33 mouse cellular contexts compared by ENCODE assay signal in the genomic region with DNA sequence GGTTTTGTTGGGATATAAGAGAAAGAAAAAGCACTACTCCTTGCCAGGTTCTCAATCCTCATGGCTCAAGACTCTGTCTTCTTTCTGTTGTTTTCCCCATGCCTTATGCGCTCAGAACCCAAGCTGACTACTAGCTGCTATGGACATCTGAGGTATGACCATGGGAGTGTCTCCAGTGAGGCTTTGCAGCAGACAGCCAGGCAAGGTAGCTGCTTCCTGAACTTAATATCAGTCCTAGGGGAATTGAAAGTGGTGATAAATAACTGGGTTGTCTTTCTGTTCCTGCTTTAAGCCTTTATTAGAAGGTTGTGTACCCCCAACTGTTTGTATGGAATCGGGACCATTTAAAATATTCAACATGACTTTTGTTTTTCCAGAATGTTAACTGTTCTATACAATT.
"Had no signal": no experiment of that assay in that cellular context is flagged by ENCODE, and none has a peak within 500 bp of the region (broad histone marks: within the 10 kb centered on the region; RNA-seq: fewer than 3 reads in every experiment).

No protein-coding gene starts in this region.

- H3K27me3 ChIP-seq: heart, embryonic 12.5 days; heart, embryonic 13.5 days; heart, embryonic 15.5 days; intestine, embryonic 15.5 days had no signal

- H3K9ac ChIP-seq: heart, embryonic 12.5 days; heart, embryonic 13.5 days; heart, embryonic 15.5 days; hindbrain, embryonic 12.5 days; hindbrain, embryonic 13.5 days; hindbrain, embryonic 14.5 days; hindbrain, embryonic 15.5 days; intestine, embryonic 15.5 days; kidney, embryonic 15.5 days had no signal

- H3K4me2 ChIP-seq: heart, embryonic 11.5 days; heart, embryonic 12.5 days; heart, embryonic 13.5 days; heart, embryonic 15.5 days; hindbrain, embryonic 12.5 days; hindbrain, embryonic 13.5 days; hindbrain, embryonic 14.5 days; hindbrain, embryonic 15.5 days; intestine, embryonic 15.5 days; kidney, embryonic 15.5 days had no signal

- H3K9me3 ChIP-seq: heart, embryonic 10.5 days; heart, embryonic 12.5 days; heart, embryonic 13.5 days; heart, embryonic 15.5 days; hindbrain, embryonic 10.5 days; hindbrain, embryonic 12.5 days; hindbrain, embryonic 13.5 days; hindbrain, embryonic 15.5 days; intestine, embryonic 15.5 days; kidney, embryonic 15.5 days had no signal

- H3K27ac ChIP-seq: heart, embryonic 10.5 days; heart, embryonic 13.5 days; heart, embryonic 15.5 days; hindbrain, embryonic 10.5 days; hindbrain, embryonic 12.5 days; hindbrain, embryonic 13.5 days; hindbrain, embryonic 14.5 days; hindbrain, embryonic 15.5 days; hindbrain, postnatal 0 days; intestine, embryonic 15.5 days; kidney, embryonic 15.5 days; kidney, postnatal 0 days; layer of hippocampus, adult 2 months; left cerebral cortex, adult 2 months had no signal

- H3K36me3 ChIP-seq: heart, embryonic 10.5 days; heart, embryonic 12.5 days; heart, embryonic 13.5 days; heart, embryonic 15.5 days; hindbrain, embryonic 10.5 days; hindbrain, embryonic 12.5 days; hindbrain, embryonic 13.5 days; hindbrain, embryonic 15.5 days; intestine, embryonic 15.5 days; kidney, embryonic 15.5 days had no signal

- H3K4me3 ChIP-seq: heart, embryonic 10.5 days; heart, embryonic 12.5 days; heart, embryonic 13.5 days; heart, embryonic 15.5 days; hindbrain, embryonic 10.5 days; hindbrain, embryonic 12.5 days; hindbrain, embryonic 13.5 days; hindbrain, embryonic 15.5 days; intestine, embryonic 15.5 days; kidney, embryonic 15.5 days; layer of hippocampus, adult 2 months; left cerebral cortex, adult 2 months had no signal

- DNase-seq: heart, postnatal 10 days; heart, postnatal 14 days; heart, postnatal 36 days; heart, postnatal 4 days; kidney, adult 11 months; kidney, adult 18-20 months; kidney, adult 8-10 months; kidney, postnatal 10 days; kidney, postnatal 14 days; kidney, postnatal 25 days; kidney, postnatal 36 days; kidney, postnatal 4 days; layer of hippocampus, adult 9-11 months; layer of hippocampus, postnatal 36 days had no signal

- ATAC-seq: hindbrain, embryonic 16.5 days; hindbrain, postnatal 0 days; inflammation-experienced regulatory T-cells, adult 6 months; intestine, embryonic 15.5 days; intestine, postnatal 0 days had no signal

- H3K4me1 ChIP-seq: heart, embryonic 10.5 days; heart, embryonic 15.5 days; hindbrain, embryonic 10.5 days; hindbrain, embryonic 12.5 days; hindbrain, embryonic 13.5 days; hindbrain, embryonic 15.5 days; intestine, embryonic 15.5 days; kidney, embryonic 15.5 days had no signal
